Mouse (Mus musculus) embryonic fibroblast, embryonic 13.5 days (primary cell): ENCODE data around the gene Klhl33.

ENCODE experiments used
- CTCF ChIP-seq: IDR thresholded peaks from 2 replicates; pipeline ENCODE4 v1.5.1; 2011; ENCODE audit warnings: mild to moderate bottlenecking, control low read depth, low read length, moderate library complexity, borderline replicate concordance; ENCODE audit not compliant: insufficient read depth
- POLR2A ChIP-seq: IDR thresholded peaks from 2 replicates; pipeline ENCODE4 v1.6.1; 2011; ENCODE audit warnings: low read depth, mild to moderate bottlenecking, control low read depth, low read length, moderate library complexity

GRCm38 (mm10) chr14:50892091-50892490, 5.2 kb downstream of the Klhl33 start:
- TF ChIP-seq POLR2A (no peak), CTCF (no peak)
